Mouse (Mus musculus) midbrain, embryonic 12.5 days (tissue): ENCODE data around the gene Cst9. TPM values are rescaled to one million over a fixed set of nuclear protein-coding genes. Genes with fewer than 3 reads are reported as not detected.

Experiments used
- ATAC-seq: fragments of 200-750 bp; cut with Nextera tagmentation; 2 replicates; pipeline ENCODE4 v1.8.0; 2017; ENCODE audit warnings: low read depth, moderate TSS enrichment, moderate library complexity; ENCODE audit not compliant: low FRiP score
- H3K27ac ChIP-seq: fragments of 300-500 bp; sonication (generic); replicated peaks from 2 replicates; pipeline ENCODE4 v1.5.1; 2016; ENCODE audit warnings: mild to moderate bottlenecking
- H3K27me3 ChIP-seq: fragments of 300-500 bp; sonication (generic); 2 replicates; pipeline ENCODE4 v1.6.1; 2016; ENCODE audit warnings: mild to moderate bottlenecking
- H3K36me3 ChIP-seq: fragments of 300-500 bp; sonication (generic); 2 replicates; pipeline ENCODE4 v1.6.1; 2016
- H3K4me1 ChIP-seq: fragments of 300-500 bp; sonication (generic); 2 replicates; pipeline ENCODE4 v1.6.1; 2016
- H3K4me2 ChIP-seq: fragments of 300-500 bp; sonication (generic); replicated peaks from 2 replicates; pipeline ENCODE4 v1.6.1; 2016; ENCODE audit warnings: mild to moderate bottlenecking, moderate library complexity
- H3K4me3 ChIP-seq: fragments of 300-500 bp; sonication (generic); 2 replicates; pipeline ENCODE4 v1.5.1; 2016; ENCODE audit warnings: mild to moderate bottlenecking
- H3K9ac ChIP-seq: fragments of 300-500 bp; sonication (generic); replicated peaks from 2 replicates; pipeline ENCODE4 v1.6.1; 2016; ENCODE audit warnings: mild to moderate bottlenecking, moderate library complexity
- H3K9me3 ChIP-seq: fragments of 300-500 bp; sonication (generic); 2 replicates; pipeline ENCODE4 v1.6.1; 2016; ENCODE audit warnings: mild to moderate bottlenecking
- WGBS: fragments of 180-500 bp; shearing (Covaris S2); methylation state at CpG from one replicate; pipeline ENCODE4 v1.1.7; 2016; 5-methylcytosine and 5-hydroxymethylcytosine counted together
- polyA plus RNA-seq: library from polyadenylated mRNA; unstranded; fragments of >200 nt; fragmentation: Nextera tagmentation; extraction: Ambion mirVana; gene quantifications from 2 replicates; pipeline ENCODE4 v1.2.1, GENCODE M21; 2016

Cst9 gene
- polyA plus RNA-seq, result not detected in 2 replicates

- H3K27me3 ChIP-seq, result no peaks in the 10 kb centered on the region
- ATAC-seq, result no peak
- 66% methylated on average over 4 of the region's 4 CpGs for WGBS
- H3K36me3 ChIP-seq, result no peaks in the 10 kb centered on the region
- no peak within 1 kb of the TSS for H3K4me2 ChIP-seq
- H3K9me3 ChIP-seq, result no peaks in the 10 kb centered on the region
- no peak within 1 kb of the TSS for H3K27ac ChIP-seq
- H3K4me3 ChIP-seq, result no peak within 1 kb of the TSS
- H3K4me1 ChIP-seq, result no peaks in the 10 kb centered on the region
- H3K9ac ChIP-seq, result no peak within 1 kb of the TSS
Measured at GRCm38 (mm10) chr2:148834912-148835311, at the start of gene Cst9. TSS of gene Cst9 (plus strand) at chr2:148835147.

- Histone ChIP-seq H3K36me3 (no peaks in the 10 kb centered on the region), H3K9me3 (no peaks in the 10 kb centered on the region), H3K4me1 (no peaks in the 10 kb centered on the region), H3K27me3 (no peaks in the 10 kb centered on the region), H3K27ac (no peak within 1 kb of the TSS), H3K4me3 (no peak within 1 kb of the TSS), H3K4me2 (no peak within 1 kb of the TSS), H3K9ac (no peak within 1 kb of the TSS)
- WGBS, result 90% methylated on average over 6 of the region's 6 CpGs
- ATAC-seq, result no peak
Measured at GRCm38 (mm10) chr2:148789142-148789541, 45.8 kb upstream of the Cst9 start, which contains the start of gene Cst12. TSS of gene Cst12 (plus strand) at chr2:148789361.

GRCm38 (mm10) chr2:148798485-148798884 lies 36.5 kb upstream of the Cst9 start, which contains the start of gene Cst8:
TSS of gene Cst8 (plus strand) at chr2:148798785.
- Histone ChIP-seq H3K36me3 (no peaks in the 10 kb centered on the region), H3K27me3 (no peaks in the 10 kb centered on the region), H3K9ac (no peak within 1 kb of the TSS), H3K27ac (no peak within 1 kb of the TSS), H3K4me2 (no peak within 1 kb of the TSS), H3K9me3 (no peaks in the 10 kb centered on the region), H3K4me3 (no peak within 1 kb of the TSS), H3K4me1 (no peaks in the 10 kb centered on the region)
- WGBS, result 93% methylated on average over 1 of the region's 1 CpGs
- no peak for ATAC-seq

DNA sequence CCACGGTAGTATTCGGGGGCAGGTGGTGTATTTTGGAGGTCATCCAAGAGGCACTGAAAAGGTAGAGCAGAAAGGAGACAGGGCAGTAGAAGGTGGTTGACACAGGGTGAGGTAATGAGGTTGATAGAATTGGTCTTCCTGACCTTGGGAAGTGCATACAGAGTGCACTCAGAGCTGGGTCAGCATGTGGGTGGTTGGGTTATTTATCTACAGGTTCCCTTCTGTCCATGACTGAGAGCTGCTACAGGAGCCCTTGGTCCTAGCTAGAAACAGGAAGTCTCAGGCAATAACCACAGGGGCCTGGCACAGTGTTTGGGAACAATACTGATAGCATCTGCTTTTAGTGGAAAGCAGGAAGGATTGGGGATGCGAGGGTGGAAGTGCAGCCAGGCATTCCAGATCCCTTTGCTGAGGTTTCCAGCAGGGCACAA lies 33.4 kb upstream of the Cst9 start:
- H3K4me2 ChIP-seq, result no peak overlapping the region
- WGBS, result 76% methylated on average over 3 of the region's 3 CpGs
- no peak overlapping the region for H3K4me3 ChIP-seq
- no peak overlapping the region for H3K27ac ChIP-seq
- no peak for ATAC-seq
- H3K4me1 ChIP-seq, result no peaks in the 10 kb centered on the region
- no peak overlapping the region for H3K9ac ChIP-seq
- H3K36me3 ChIP-seq, result no peaks in the 10 kb centered on the region
- no peaks in the 10 kb centered on the region for H3K27me3 ChIP-seq
- no peaks in the 10 kb centered on the region for H3K9me3 ChIP-seq

DNA sequence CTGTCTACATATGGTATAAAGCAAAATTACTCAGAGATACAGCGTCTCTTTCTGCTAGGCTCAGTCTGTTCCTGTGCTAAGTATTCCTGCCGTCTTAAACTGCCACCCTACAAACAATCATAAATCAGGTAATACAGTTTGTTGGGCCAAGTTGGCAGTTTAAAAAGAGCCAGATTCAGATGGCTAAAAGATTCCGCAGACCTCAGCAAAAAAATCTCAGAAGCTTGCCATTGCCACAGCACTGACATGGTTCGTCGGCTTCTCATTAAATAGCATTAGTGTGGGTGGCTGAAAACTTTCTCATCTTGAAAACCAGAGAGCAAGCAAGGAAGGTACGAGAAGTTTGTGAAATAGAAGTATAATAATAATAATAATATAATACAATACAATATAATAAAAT lies 28.3 kb upstream of the Cst9 start:
- no peaks in the 10 kb centered on the region for H3K4me1 ChIP-seq
- no peaks in the 10 kb centered on the region for H3K9me3 ChIP-seq
- no peaks in the 10 kb centered on the region for H3K36me3 ChIP-seq
- WGBS, result 84% methylated on average over 6 of the region's 6 CpGs
- no peaks in the 10 kb centered on the region for H3K27me3 ChIP-seq
- no peak overlapping the region for H3K27ac ChIP-seq
- no peak for ATAC-seq
- H3K9ac ChIP-seq, result no peak overlapping the region
- no peak overlapping the region for H3K4me2 ChIP-seq
- no peak overlapping the region for H3K4me3 ChIP-seq

GRCm38 (mm10) chr2:148819909-148820308 lies 15.0 kb upstream of the Cst9 start, which contains the start of gene Cst13:
TSS of gene Cst13 (plus strand) at chr2:148820081.
- no peaks in the 10 kb centered on the region for H3K27me3 ChIP-seq
- no peak within 1 kb of the TSS for H3K4me3 ChIP-seq
- H3K9me3 ChIP-seq, result no peaks in the 10 kb centered on the region
- H3K4me2 ChIP-seq, result no peak within 1 kb of the TSS
- no peak for ATAC-seq
- no peak within 1 kb of the TSS for H3K27ac ChIP-seq
- no peaks in the 10 kb centered on the region for H3K4me1 ChIP-seq
- no peak within 1 kb of the TSS for H3K9ac ChIP-seq
- H3K36me3 ChIP-seq, result no peaks in the 10 kb centered on the region

- H3K27ac ChIP-seq, result no peak overlapping the region
- no peaks in the 10 kb centered on the region for H3K9me3 ChIP-seq
- 77% methylated on average over 1 of the region's 1 CpGs for WGBS
- no peaks in the 10 kb centered on the region for H3K4me1 ChIP-seq
- no peak for ATAC-seq
- no peak overlapping the region for H3K9ac ChIP-seq
- H3K4me2 ChIP-seq, result no peak overlapping the region
- H3K36me3 ChIP-seq, result no peaks in the 10 kb centered on the region
- no peak overlapping the region for H3K4me3 ChIP-seq
- no peaks in the 10 kb centered on the region for H3K27me3 ChIP-seq
Measured at GRCm38 (mm10) chr2:148825986-148826385, 9.0 kb upstream of the Cst9 start.

- Histone ChIP-seq H3K27me3 (no peaks in the 10 kb centered on the region), H3K9me3 (no peaks in the 10 kb centered on the region), H3K4me1 (no peaks in the 10 kb centered on the region), H3K4me2 (no peak overlapping the region), H3K36me3 (no peaks in the 10 kb centered on the region), H3K27ac (no peak overlapping the region), H3K4me3 (no peak overlapping the region), H3K9ac (no peak overlapping the region)
- ATAC-seq, result no peak
- 78% methylated on average over 5 of the region's 5 CpGs for WGBS
Measured at GRCm38 (mm10) chr2:148838075-148838777, 3.3 kb downstream of the Cst9 start.

GRCm38 (mm10) chr2:148839224-148839623 lies 4.3 kb downstream of the Cst9 start:
- no peak overlapping the region for H3K27ac ChIP-seq
- no peak overlapping the region for H3K9ac ChIP-seq
- 84% methylated on average over 2 of the region's 2 CpGs for whole genome bisulfite sequencing

GRCm38 (mm10) chr2:148851116-148851906 lies 16.4 kb downstream of the Cst9 start:
- H3K9ac ChIP-seq, result no peak overlapping the region
- no peak overlapping the region for H3K4me2 ChIP-seq
- ATAC-seq, result peak; percentile 71
- no peak overlapping the region for H3K4me3 ChIP-seq
- WGBS, result 51% methylated on average over 8 of the region's 8 CpGs
- H3K36me3 ChIP-seq, result no peaks in the 10 kb centered on the region
- H3K27me3 ChIP-seq, result no peaks in the 10 kb centered on the region
- no peak overlapping the region for H3K27ac ChIP-seq
- H3K9me3 ChIP-seq, result no peaks in the 10 kb centered on the region
- H3K4me1 ChIP-seq, result no peaks in the 10 kb centered on the region

More at GRCm38 (mm10) chr2:148839224-148839623, 4.3 kb downstream of the Cst9 start:
- H3K27me3 ChIP-seq, result no peaks in the 10 kb centered on the region
- no peak overlapping the region for H3K4me3 ChIP-seq
- no peak for ATAC-seq
- H3K4me2 ChIP-seq, result no peak overlapping the region
- H3K9me3 ChIP-seq, result no peaks in the 10 kb centered on the region
- H3K36me3 ChIP-seq, result no peaks in the 10 kb centered on the region
- H3K4me1 ChIP-seq, result no peaks in the 10 kb centered on the region

GRCm38 (mm10) chr2:148856630-148857400 lies 21.9 kb downstream of the Cst9 start:
- Histone ChIP-seq H3K4me3 (no peak overlapping the region), H3K4me2 (no peak overlapping the region), H3K36me3 (no peaks in the 10 kb centered on the region), H3K9me3 (no peaks in the 10 kb centered on the region), H3K27ac (no peak overlapping the region), H3K9ac (no peak overlapping the region), H3K4me1 (no peaks in the 10 kb centered on the region), H3K27me3 (no peaks in the 10 kb centered on the region)
- WGBS, result 80% methylated on average over 8 of the region's 8 CpGs
- ATAC-seq, result no peak

DNA sequence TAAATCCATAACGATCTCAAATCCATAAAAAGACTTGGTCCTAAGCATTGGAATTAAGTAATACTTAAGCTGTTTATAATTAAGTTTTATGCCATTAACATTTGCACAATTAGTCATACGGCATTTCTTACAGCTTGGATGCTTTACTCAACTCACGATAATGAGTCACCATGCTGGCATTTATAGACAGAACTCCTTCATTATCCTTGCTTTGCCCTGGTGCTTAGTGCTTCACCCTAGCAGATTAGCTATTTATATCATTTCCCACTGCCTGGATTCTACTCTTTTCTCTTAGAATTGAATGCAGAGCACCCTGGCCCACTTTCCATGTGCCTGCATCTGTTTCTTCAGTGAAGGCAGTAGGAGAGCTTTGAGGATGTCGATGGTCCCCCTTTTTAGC lies 22.6 kb downstream of the Cst9 start:
- WGBS, result 89% methylated on average over 4 of the region's 4 CpGs
- H3K9ac ChIP-seq, result no peak overlapping the region
- no peaks in the 10 kb centered on the region for H3K36me3 ChIP-seq
- H3K4me2 ChIP-seq, result no peak overlapping the region
- H3K27ac ChIP-seq, result no peak overlapping the region
- no peaks in the 10 kb centered on the region for H3K27me3 ChIP-seq
- ATAC-seq, result no peak
- no peaks in the 10 kb centered on the region for H3K9me3 ChIP-seq
- H3K4me1 ChIP-seq, result no peaks in the 10 kb centered on the region
- H3K4me3 ChIP-seq, result no peak overlapping the region
